ENCODE assay signal across 11 mouse cellular contexts in the genomic region with DNA sequence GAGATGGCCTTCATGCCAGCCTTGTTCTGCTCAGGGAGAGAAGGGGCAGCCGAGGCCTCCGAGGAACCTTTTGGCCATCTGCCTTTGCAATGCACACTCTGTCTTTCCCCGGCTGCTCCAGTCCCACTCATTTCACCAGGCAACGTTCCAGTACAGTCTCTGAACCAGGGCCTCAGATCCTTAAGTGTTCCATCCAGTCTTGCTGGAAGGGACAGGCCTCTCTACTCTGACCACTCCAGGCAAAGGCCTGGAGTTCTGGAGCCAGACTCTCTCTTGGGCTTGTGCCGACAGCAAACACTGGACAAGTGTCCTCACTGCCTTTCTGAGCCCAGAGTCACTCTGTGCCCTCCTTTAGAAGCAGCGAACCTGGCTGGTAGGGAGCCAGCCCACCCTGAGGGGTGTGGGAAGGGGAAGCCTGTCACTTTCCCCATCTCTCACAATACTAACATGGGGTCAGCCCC. TPM values are rescaled to one million over a fixed set of nuclear protein-coding genes. Genes with fewer than 3 reads are reported as not detected.
DNase-seq lines count a peak whose midpoint lies in the region; ATAC-seq lines count a peak whose summit lies in the region.
"Had no signal": no experiment of that assay in that cellular context is flagged by ENCODE, and none has a peak within 500 bp of the region (broad histone marks: within the 10 kb centered on the region; RNA-seq: fewer than 3 reads in every experiment).

No protein-coding gene starts in this region.

- H3K27ac ChIP-seq in stomach, embryonic 15.5 days = peak overlapping the region; percentile 21; the same call in 1 of the 2 replicates
- no peak overlapping the region for H3K27ac ChIP-seq in forebrain, embryonic 11.5 days (ENCODE audit: low read depth, low read length)

- H3K9me3 ChIP-seq in stomach, embryonic 15.5 days = no peaks in the 10 kb centered on the region
- H3K9me3 ChIP-seq in forebrain, embryonic 11.5 days (ENCODE audit: control insufficient read depth, low read length) = no peaks in the 10 kb centered on the region

- peaks cover 64% of the 10 kb centered on the region for H3K36me3 ChIP-seq in stomach, embryonic 15.5 days
- H3K36me3 ChIP-seq in forebrain, embryonic 11.5 days (ENCODE audit: control insufficient read depth, insufficient read depth, low read length) = peaks cover 2% of the 10 kb centered on the region; the same call in 1 of the 2 replicates

- H3K4me3 ChIP-seq in stomach, embryonic 15.5 days (replicated peaks) = no peak overlapping the region
- H3K4me3 ChIP-seq in forebrain, embryonic 11.5 days (ENCODE audit: low read depth, low read length) = no peak overlapping the region
- H3K4me3 ChIP-seq: erythroblast, embryonic 14.5 days had no signal

- no peaks in the 10 kb centered on the region for H3K27me3 ChIP-seq in stomach, embryonic 15.5 days (replicated peaks)
- no peaks in the 10 kb centered on the region for H3K27me3 ChIP-seq in forebrain, embryonic 11.5 days (ENCODE audit: control insufficient read depth, insufficient read depth, low read length)

- no peak for ATAC-seq in stomach, embryonic 15.5 days (ENCODE audit: insufficient read depth, low FRiP score, low read depth)
- ATAC-seq in forebrain, embryonic 11.5 days (replicated peaks; ENCODE audit: low FRiP score) = no peak

- peaks cover 7% of the 10 kb centered on the region for H3K4me1 ChIP-seq in stomach, embryonic 15.5 days
- H3K4me1 ChIP-seq in forebrain, embryonic 11.5 days (replicated peaks; ENCODE audit: control insufficient read depth, insufficient read depth, low read length) = no peaks in the 10 kb centered on the region

- WGBS in stomach, embryonic 15.5 days = 89% methylated on average over 6 of the region's 6 CpGs
- WGBS in forebrain, embryonic 11.5 days = 90% methylated on average over 6 of the region's 6 CpGs

- peak; percentile 38 to 66 for DNase-seq in adrenal gland, adult (ENCODE audit: inconsistent age in 2 of 2, low spot score in 1 of 2)
- DNase-seq in adrenal gland, postnatal 25 days = no peak
- DNase-seq in layer of hippocampus, adult 11-12 months (ENCODE audit: low spot score) = peak; percentile 49
- no peak for DNase-seq in layer of hippocampus, postnatal 25 days (ENCODE audit: extremely low spot score in 1 of 2, low spot score in 1 of 2)
- peak; percentile 70 to 79 for DNase-seq in lung, adult 18-20 months
- DNase-seq in adrenal gland, adult 8-10 months = no peak
- DNase-seq in forebrain, embryonic 11.5 days (ENCODE audit: low spot score) = no peak

- H3K9ac ChIP-seq in stomach, embryonic 15.5 days = no peak overlapping the region
- H3K9ac ChIP-seq in forebrain, embryonic 11.5 days (ENCODE audit: low read length) = no peak overlapping the region; the same call in 1 of the 2 replicates

- no peak overlapping the region for H3K4me2 ChIP-seq in stomach, embryonic 15.5 days
- H3K4me2 ChIP-seq in forebrain, embryonic 11.5 days (ENCODE audit: low read depth, low read length, severe bottlenecking) = no peak overlapping the region

RNA-seq across cellular contexts. Expression of a gene that starts 25.0 kb away (rescaled TPM):
- 95.3 and 115 TPM in 2 replicates for total RNA-seq in adrenal gland, postnatal 25 days (2021)
- total RNA-seq in layer of hippocampus, postnatal 25 days (2021) = 10 to 100 TPM; 51.7 to 58.6 TPM
- polyA plus RNA-seq in stomach, embryonic 15.5 days (2015; fragmentation: Nextera tagmentation; extraction: Ambion mirVana) = 34.5 and 44.3 TPM in 2 replicates
- 100 to 1,000 TPM in 3 of 4 experiments, 10 to 100 TPM in 1; 96.1 to 123 (median 115) TPM for total RNA-seq in adrenal gland, adult 8-10 months (2022)
- polyA plus RNA-seq in forebrain, embryonic 11.5 days (2014; fragmentation: Nextera tagmentation; extraction: Ambion mirVana) = 22.9 and 26.1 TPM in 2 replicates

RNA-seq across cellular contexts. Expression of a gene that starts 26.4 kb away (rescaled TPM):
- not detected in 2 replicates for total RNA-seq in adrenal gland, postnatal 25 days (2021)
- under 1 TPM; 0.17 to 0.21 TPM for total RNA-seq in layer of hippocampus, postnatal 25 days (2021)
- 0.05 and 0.15 TPM in 2 replicates for polyA plus RNA-seq in stomach, embryonic 15.5 days (2015; fragmentation: Nextera tagmentation; extraction: Ambion mirVana)
- total RNA-seq in adrenal gland, adult 8-10 months (2022) = not detected
- not detected in 2 replicates for polyA plus RNA-seq in forebrain, embryonic 11.5 days (2014; fragmentation: Nextera tagmentation; extraction: Ambion mirVana)
- total RNA-seq: adrenal gland, postnatal 36 days; neutrophil, adult 5-6 weeks had no signal
- polyA plus RNA-seq: erythroblast, embryonic 14.5 days had no signal

RNA-seq across cellular contexts. Expression of a gene that starts 33.2 kb away (rescaled TPM):
- 19.7 and 24.8 TPM in 2 replicates for total RNA-seq in adrenal gland, postnatal 25 days (2021)
- total RNA-seq in layer of hippocampus, postnatal 25 days (2021) = 10 to 100 TPM; 25.2 to 25.8 TPM
- 21.3 and 21.4 TPM in 2 replicates for polyA plus RNA-seq in stomach, embryonic 15.5 days (2015; fragmentation: Nextera tagmentation; extraction: Ambion mirVana)
- total RNA-seq in adrenal gland, adult 8-10 months (2022) = 10 to 100 TPM; 24.5 to 32.1 (median 29.0) TPM
- 30.8 and 31.6 TPM in 2 replicates for polyA plus RNA-seq in forebrain, embryonic 11.5 days (2014; fragmentation: Nextera tagmentation; extraction: Ambion mirVana)

RNA-seq across cellular contexts. Expression of a gene that starts 36.4 kb away (rescaled TPM):
- total RNA-seq in adrenal gland, postnatal 25 days (2021) = 56.2 and 67.2 TPM in 2 replicates
- total RNA-seq in layer of hippocampus, postnatal 25 days (2021) = 10 to 100 TPM; 41.2 to 46.5 TPM
- polyA plus RNA-seq in stomach, embryonic 15.5 days (2015; fragmentation: Nextera tagmentation; extraction: Ambion mirVana) = 81.4 and 82.0 TPM in 2 replicates
- 10 to 100 TPM; 55.4 to 82.5 (median 71.9) TPM for total RNA-seq in adrenal gland, adult 8-10 months (2022)
- polyA plus RNA-seq in forebrain, embryonic 11.5 days (2014; fragmentation: Nextera tagmentation; extraction: Ambion mirVana) = 50.0 and 51.2 TPM in 2 replicates

RNA-seq across cellular contexts. Expression of a gene that starts 54.2 kb away (rescaled TPM):
- 10.2 and 16.1 TPM in 2 replicates for total RNA-seq in adrenal gland, postnatal 25 days (2021)
- total RNA-seq in layer of hippocampus, postnatal 25 days (2021) = 10 to 100 TPM; 46.3 to 73.9 TPM
- 4.2 and 5.9 TPM in 2 replicates for polyA plus RNA-seq in stomach, embryonic 15.5 days (2015; fragmentation: Nextera tagmentation; extraction: Ambion mirVana)
- total RNA-seq in adrenal gland, adult 8-10 months (2022) = 10 to 100 TPM in 3 of 4 experiments, 1 to 10 TPM in 1; 8.4 to 22.2 (median 13.2) TPM
- 14.3 and 15.3 TPM in 2 replicates for polyA plus RNA-seq in forebrain, embryonic 11.5 days (2014; fragmentation: Nextera tagmentation; extraction: Ambion mirVana)

Comparison
In these comparisons a context has a peak if more than half of its experiments do, and no peak if none do; other contexts are left out.
1. DNase-seq: peak in adrenal gland, adult (2 of 2), layer of hippocampus, adult 11-12 months (single experiment) and lung, adult 18-20 months (2 of 2); none in adrenal gland, postnatal 25 days (single experiment), layer of hippocampus, postnatal 25 days (0 of 2), adrenal gland, adult 8-10 months (single experiment) and forebrain, embryonic 11.5 days (single experiment).